Mouse (Mus musculus) embryonic facial prominence, embryonic 13.5 days (tissue): ENCODE measurements around the gene Cnbp. TPM values are rescaled to one million over a fixed set of nuclear protein-coding genes. Genes with fewer than 3 reads are reported as not detected.

ENCODE experiments used
- ATAC-seq: fragments of 200-750 bp; cut with Nextera tagmentation; 2 replicates; pipeline ENCODE4 v1.8.0; 2017; ENCODE audit warnings: low read depth; ENCODE audit not compliant: insufficient number of reproducible peaks, insufficient read depth, low FRiP score, low TSS enrichment
- H3K27ac ChIP-seq: fragments of 300-500 bp; sonication (generic); 2 replicates; pipeline ENCODE4 v1.5.1; 2015; ENCODE audit warnings: moderate library complexity, mild to moderate bottlenecking, inconsistent platforms
- H3K27me3 ChIP-seq: fragments of 300-500 bp; sonication (generic); 2 replicates; pipeline ENCODE4 v1.6.1; 2015; ENCODE audit warnings: mild to moderate bottlenecking, inconsistent platforms
- H3K36me3 ChIP-seq: fragments of 300-500 bp; sonication (generic); 2 replicates; pipeline ENCODE4 v1.6.1; 2015; ENCODE audit warnings: mild to moderate bottlenecking, inconsistent platforms
- H3K4me1 ChIP-seq: fragments of 300-500 bp; sonication (generic); 2 replicates; pipeline ENCODE4 v1.6.1; 2015; ENCODE audit warnings: inconsistent platforms
- H3K4me2 ChIP-seq: fragments of 300-500 bp; sonication (generic); 2 replicates; pipeline ENCODE4 v1.6.1; 2015; ENCODE audit warnings: moderate library complexity, mild to moderate bottlenecking, inconsistent platforms
- H3K4me3 ChIP-seq: fragments of 300-500 bp; sonication (generic); 2 replicates; pipeline ENCODE4 v1.5.1; 2015; ENCODE audit warnings: mild to moderate bottlenecking, inconsistent platforms
- H3K9ac ChIP-seq: fragments of 300-500 bp; sonication (generic); 2 replicates; pipeline ENCODE4 v1.6.1; 2015; ENCODE audit warnings: mild to moderate bottlenecking, inconsistent platforms
- H3K9me3 ChIP-seq: fragments of 300-500 bp; sonication (generic); 2 replicates; pipeline ENCODE4 v1.6.1; 2016; ENCODE audit warnings: inconsistent platforms
- WGBS: fragments of 180-500 bp; shearing (Covaris S2); methylation state at CpG from one replicate; pipeline ENCODE4 v1.1.7; 2015; ENCODE audit warnings: mixed read lengths; 5-methylcytosine and 5-hydroxymethylcytosine counted together
- polyA plus RNA-seq: library from polyadenylated mRNA; unstranded; fragments of >200 nt; fragmentation: Nextera tagmentation; extraction: Ambion mirVana; gene quantifications from 2 replicates; pipeline ENCODE4 v1.2.1, GENCODE M21; 2015

The Cnbp gene
- polyA plus RNA-seq, 1 experiment from 2014 or later: 1,158 TPM

- ATAC-seq: no peak
- Histone ChIP-seq H3K4me2 (no peak overlapping the region), H3K36me3 (peaks cover 48% of the 10 kb centered on the region), H3K9me3 (no peaks in the 10 kb centered on the region), H3K27ac (no peak overlapping the region), H3K9ac (peak overlapping the region; percentile 36; the same call in 1 of the 2 replicates), H3K4me3 (no peak overlapping the region), H3K27me3 (no peaks in the 10 kb centered on the region), H3K4me1 (peaks cover 21% of the 10 kb centered on the region)
- WGBS: 75% methylated on average over 1 of the region's 1 CpGs
Observed at GRCm38 (mm10) chr6:87846813-87847212, 4.1 kb downstream of the Cnbp start.

DNA sequence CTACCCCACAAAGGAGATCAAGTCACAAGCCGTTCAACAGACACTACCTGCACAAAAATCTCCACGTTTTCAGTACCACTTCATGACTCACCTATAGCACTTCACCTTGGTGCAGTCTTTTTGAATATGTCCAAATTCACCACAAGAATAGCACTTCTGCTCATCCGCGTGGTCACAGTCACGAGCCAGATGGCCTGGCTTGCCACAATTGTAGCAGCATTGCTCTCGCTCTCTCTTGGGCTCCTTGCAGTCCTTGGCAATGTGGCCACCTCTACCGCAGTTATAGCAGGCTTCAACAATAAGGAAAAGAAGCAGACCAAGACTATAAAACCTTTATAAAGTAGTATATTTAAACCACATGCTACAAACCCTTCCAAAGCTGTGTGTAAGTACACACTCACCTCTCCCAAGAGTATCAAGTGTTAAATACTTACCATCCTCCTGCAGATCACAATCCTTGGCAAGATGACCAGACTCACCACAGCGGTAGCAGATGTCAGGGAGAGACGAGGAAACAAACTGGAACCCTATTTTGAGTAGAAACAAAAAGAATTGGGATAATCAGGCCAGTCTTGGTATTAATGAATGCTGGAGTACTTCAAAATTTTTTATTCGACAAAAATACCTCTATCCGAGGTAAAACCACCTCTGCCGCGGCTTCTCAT lies 5.7 kb downstream of the Cnbp start:
- no peak for ATAC-seq
- Histone ChIP-seq H3K4me2 (no peak overlapping the region), H3K36me3 (peaks cover 54% of the 10 kb centered on the region), H3K4me3 (no peak overlapping the region), H3K27me3 (no peaks in the 10 kb centered on the region), H3K4me1 (peaks cover 21% of the 10 kb centered on the region), H3K9me3 (no peaks in the 10 kb centered on the region), H3K27ac (no peak overlapping the region), H3K9ac (no peak overlapping the region)
- 92% methylated on average over 13 of the region's 13 CpGs for WGBS

- no peak overlapping the region for H3K9ac ChIP-seq
- H3K4me2 ChIP-seq: no peak overlapping the region
- H3K4me1 ChIP-seq: peaks cover 14% of the 10 kb centered on the region
- H3K9me3 ChIP-seq: no peaks in the 10 kb centered on the region
- H3K4me3 ChIP-seq: no peak overlapping the region
- 6% methylated on average over 1 of the region's 1 CpGs for WGBS
- ATAC-seq: no peak
- no peaks in the 10 kb centered on the region for H3K27me3 ChIP-seq
- H3K36me3 ChIP-seq: peaks cover 43% of the 10 kb centered on the region
- no peak overlapping the region for H3K27ac ChIP-seq
Observed at GRCm38 (mm10) chr6:87842254-87842653, 8.7 kb downstream of the Cnbp start.

DNA sequence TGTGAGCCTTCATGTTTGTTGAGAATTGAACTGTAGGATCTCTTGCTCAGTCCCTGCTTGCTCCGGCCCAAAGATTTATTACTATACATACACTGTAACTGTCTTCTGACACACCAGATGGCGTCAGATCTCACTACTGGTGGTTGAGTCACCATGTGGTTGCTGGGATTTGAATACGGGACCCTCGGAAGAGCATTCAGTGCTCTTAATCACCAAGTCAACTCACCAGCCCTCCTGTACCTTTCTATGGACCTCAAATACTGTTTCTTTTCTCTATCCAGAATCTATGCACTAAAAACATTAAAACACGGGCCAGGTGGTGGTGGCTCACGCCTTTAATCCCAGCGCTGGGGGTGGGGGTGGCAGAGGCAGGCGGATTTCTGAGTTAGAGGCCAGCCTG lies 9.3 kb downstream of the Cnbp start:
- Histone ChIP-seq H3K4me2 (no peak overlapping the region), H3K9me3 (no peaks in the 10 kb centered on the region), H3K4me1 (peaks cover 14% of the 10 kb centered on the region), H3K27me3 (no peaks in the 10 kb centered on the region), H3K36me3 (peaks cover 43% of the 10 kb centered on the region), H3K4me3 (no peak overlapping the region), H3K27ac (no peak overlapping the region), H3K9ac (no peak overlapping the region)
- ATAC-seq: no peak
- WGBS: 83% methylated on average over 8 of the region's 8 CpGs

- ATAC-seq: no peak
- Histone ChIP-seq H3K4me1 (peaks cover 14% of the 10 kb centered on the region; the same call in 1 of the 2 replicates), H3K27ac (no peak overlapping the region), H3K27me3 (no peaks in the 10 kb centered on the region), H3K4me3 (no peak overlapping the region), H3K9me3 (no peaks in the 10 kb centered on the region), H3K4me2 (no peak overlapping the region; the same call in 1 of the 2 replicates), H3K36me3 (peaks cover 49% of the 10 kb centered on the region), H3K9ac (no peak overlapping the region)
- WGBS: 59% methylated on average over 11 of the region's 11 CpGs
Observed at GRCm38 (mm10) chr6:87839797-87840341, 11.0 kb downstream of the Cnbp start.

GRCm38 (mm10) chr6:87838551-87839197 lies 12.2 kb downstream of the Cnbp start, which contains the start of gene Isy1:
Isy1 (minus strand) TSS chr6:87838798.
- Histone ChIP-seq H3K4me3 (peak within 1 kb of the TSS; percentile 85), H3K4me1 (peaks cover 14% of the 10 kb centered on the region; the same call in 1 of the 2 replicates), H3K4me2 (peak within 1 kb of the TSS; percentile 76), H3K9ac (peak within 1 kb of the TSS; percentile 91), H3K9me3 (no peaks in the 10 kb centered on the region), H3K27ac (peak within 1 kb of the TSS; percentile 95), H3K36me3 (peaks cover 50% of the 10 kb centered on the region), H3K27me3 (no peaks in the 10 kb centered on the region)
- ATAC-seq: peak; percentile 93
- WGBS: under 1% methylated on average over 46 of the region's 46 CpGs

GRCm38 (mm10) chr6:87835695-87836094 lies 15.2 kb downstream of the Cnbp start, which contains the start of gene Gm45140:
Gm45140 (minus strand) TSS chr6:87835795.
- no peaks in the 10 kb centered on the region for H3K27me3 ChIP-seq
- H3K36me3 ChIP-seq: peaks cover 49% of the 10 kb centered on the region
- peaks cover 14% of the 10 kb centered on the region; the same call in 1 of the 2 replicates for H3K4me1 ChIP-seq
- no peak within 1 kb of the TSS for H3K4me3 ChIP-seq
- H3K4me2 ChIP-seq: no peak within 1 kb of the TSS
- no peak for ATAC-seq
- no peak within 1 kb of the TSS for H3K9ac ChIP-seq
- no peak within 1 kb of the TSS for H3K27ac ChIP-seq
- H3K9me3 ChIP-seq: no peaks in the 10 kb centered on the region
- 94% methylated on average over 7 of the region's 7 CpGs for WGBS

GRCm38 (mm10) chr6:87820366-87820765 lies 30.5 kb downstream of the Cnbp start:
- Histone ChIP-seq H3K27me3 (no peaks in the 10 kb centered on the region), H3K36me3 (peaks cover 99% of the 10 kb centered on the region), H3K9me3 (no peaks in the 10 kb centered on the region), H3K27ac (no peak overlapping the region), H3K9ac (no peak overlapping the region), H3K4me2 (no peak overlapping the region), H3K4me3 (no peak overlapping the region), H3K4me1 (no peaks in the 10 kb centered on the region)
- WGBS: 94% methylated on average over 2 of the region's 2 CpGs
- no peak for ATAC-seq

DNA sequence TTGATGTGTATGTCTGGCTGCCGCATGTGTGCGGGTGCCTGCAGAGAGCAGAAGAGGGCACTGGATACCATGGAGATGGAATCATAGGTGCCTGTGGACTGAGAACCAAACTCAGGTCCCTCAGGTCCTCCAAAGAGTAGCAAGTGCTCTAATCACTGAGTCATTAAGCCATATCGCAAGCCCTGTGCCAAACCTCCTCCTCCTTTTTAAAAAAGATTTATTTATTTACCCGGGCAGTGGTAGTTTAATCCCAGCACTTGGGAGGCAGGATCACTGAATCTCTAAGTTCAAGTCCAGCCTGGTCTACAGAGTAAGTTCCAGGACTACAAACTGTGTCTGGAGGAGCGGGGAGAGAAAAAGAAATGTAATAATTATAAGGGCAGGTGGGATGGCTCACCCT lies 36.4 kb downstream of the Cnbp start:
- Histone ChIP-seq H3K4me2 (no peak overlapping the region), H3K27me3 (no peaks in the 10 kb centered on the region), H3K36me3 (peaks cover 55% of the 10 kb centered on the region), H3K9ac (no peak overlapping the region), H3K4me3 (no peak overlapping the region), H3K4me1 (peaks cover 7% of the 10 kb centered on the region), H3K9me3 (no peaks in the 10 kb centered on the region), H3K27ac (no peak overlapping the region)
- WGBS: 92% methylated on average over 5 of the region's 5 CpGs
- no peak for ATAC-seq

DNA sequence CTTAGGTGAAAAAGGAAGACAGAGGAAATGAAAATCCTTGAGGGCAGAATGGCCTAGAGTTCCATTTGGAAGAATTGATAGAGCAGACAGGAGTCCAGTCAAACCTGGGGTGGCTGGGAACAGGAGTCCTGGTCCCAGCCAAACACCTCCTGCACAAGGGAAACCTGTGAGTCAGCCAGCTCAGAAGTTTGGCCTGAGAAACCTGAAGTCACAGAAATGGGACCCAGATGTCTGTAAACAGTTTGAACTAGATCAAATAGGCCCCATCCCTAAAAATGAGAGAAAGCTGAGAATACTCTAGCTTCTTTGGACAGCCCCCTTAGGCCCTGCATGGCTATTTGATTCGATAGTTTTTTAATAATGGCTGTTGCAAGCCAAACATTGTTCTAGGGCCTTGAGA lies 38.2 kb downstream of the Cnbp start:
- no peak for ATAC-seq
- H3K9ac ChIP-seq: peak overlapping the region; percentile 85
- H3K36me3 ChIP-seq: peaks cover 37% of the 10 kb centered on the region
- no peak overlapping the region for H3K27ac ChIP-seq
- H3K4me2 ChIP-seq: peak overlapping the region; percentile 92
- peaks cover 7% of the 10 kb centered on the region for H3K4me1 ChIP-seq
- H3K4me3 ChIP-seq: peak overlapping the region; percentile 74
- 55% methylated on average over 1 of the region's 1 CpGs for WGBS
- no peaks in the 10 kb centered on the region for H3K27me3 ChIP-seq
- H3K9me3 ChIP-seq: no peaks in the 10 kb centered on the region

GRCm38 (mm10) chr6:87811675-87812338 lies 39.1 kb downstream of the Cnbp start, which contains the start of gene Rab43:
Rab43 (minus strand) TSS chr6:87812164.
- no peaks in the 10 kb centered on the region for H3K9me3 ChIP-seq
- peak within 1 kb of the TSS; percentile 85 for H3K9ac ChIP-seq
- H3K36me3 ChIP-seq: peaks cover 28% of the 10 kb centered on the region
- no peaks in the 10 kb centered on the region for H3K27me3 ChIP-seq
- peak within 1 kb of the TSS; percentile 92 for H3K4me2 ChIP-seq
- H3K4me1 ChIP-seq: peaks cover 9% of the 10 kb centered on the region
- WGBS: under 1% methylated on average over 49 of the region's 56 CpGs
- H3K27ac ChIP-seq: peak within 1 kb of the TSS; percentile 73
- peak; percentile 98 for ATAC-seq
- peak within 1 kb of the TSS; percentile 74 for H3K4me3 ChIP-seq
